Mouse (Mus musculus) midbrain, embryonic 15.5 days (tissue): ENCODE results near the gene Piezo1. TPM values are rescaled to one million over a fixed set of nuclear protein-coding genes. Genes with fewer than 3 reads are reported as not detected.

ENCODE experiments used
- ATAC-seq: fragments of 200-750 bp; cut with Nextera tagmentation; replicated peaks from 2 replicates; pipeline ENCODE4 v1.8.0; 2017; ENCODE audit warnings: moderate TSS enrichment
- H3K27ac ChIP-seq: fragments of 300-500 bp; sonication (generic); 2 replicates; pipeline ENCODE4 v1.5.1; 2015; ENCODE audit warnings: mild to moderate bottlenecking, inconsistent platforms
- H3K27me3 ChIP-seq: fragments of 300-500 bp; sonication (generic); replicated peaks from 2 replicates; pipeline ENCODE4 v1.6.1; 2015; ENCODE audit warnings: inconsistent platforms
- H3K36me3 ChIP-seq: fragments of 300-500 bp; sonication (generic); replicated peaks from 2 replicates; pipeline ENCODE4 v1.6.1; 2015; ENCODE audit warnings: inconsistent platforms
- H3K4me1 ChIP-seq: fragments of 300-500 bp; sonication (generic); 2 replicates; pipeline ENCODE4 v1.6.1; 2015; ENCODE audit warnings: inconsistent platforms
- H3K4me2 ChIP-seq: fragments of 300-500 bp; sonication (generic); 2 replicates; pipeline ENCODE4 v1.6.1; 2015; ENCODE audit warnings: inconsistent platforms, mild to moderate bottlenecking, moderate library complexity
- H3K4me3 ChIP-seq: fragments of 300-500 bp; sonication (generic); 2 replicates; pipeline ENCODE4 v1.5.1; 2015; ENCODE audit warnings: mild to moderate bottlenecking, inconsistent platforms
- H3K9ac ChIP-seq: fragments of 300-500 bp; sonication (generic); 2 replicates; pipeline ENCODE4 v1.6.1; 2015; ENCODE audit warnings: mild to moderate bottlenecking, inconsistent platforms
- H3K9me3 ChIP-seq: fragments of 300-500 bp; sonication (generic); 2 replicates; pipeline ENCODE4 v1.6.1; 2016; ENCODE audit warnings: inconsistent platforms
- WGBS: fragments of 180-500 bp; shearing (Covaris S2); methylation state at CpG from one replicate; pipeline ENCODE4 v1.1.7; 2015; ENCODE audit warnings: mixed read lengths; 5-methylcytosine and 5-hydroxymethylcytosine counted together
- polyA plus RNA-seq: library from polyadenylated mRNA; unstranded; fragments of >200 nt; fragmentation: Nextera tagmentation; extraction: Ambion mirVana; gene quantifications from 2 replicates; pipeline ENCODE4 v1.2.1, GENCODE M21; 2015

Gene Piezo1
- polyA plus RNA-seq, 1 experiment from 2014 or later = 2.7 TPM

DNA sequence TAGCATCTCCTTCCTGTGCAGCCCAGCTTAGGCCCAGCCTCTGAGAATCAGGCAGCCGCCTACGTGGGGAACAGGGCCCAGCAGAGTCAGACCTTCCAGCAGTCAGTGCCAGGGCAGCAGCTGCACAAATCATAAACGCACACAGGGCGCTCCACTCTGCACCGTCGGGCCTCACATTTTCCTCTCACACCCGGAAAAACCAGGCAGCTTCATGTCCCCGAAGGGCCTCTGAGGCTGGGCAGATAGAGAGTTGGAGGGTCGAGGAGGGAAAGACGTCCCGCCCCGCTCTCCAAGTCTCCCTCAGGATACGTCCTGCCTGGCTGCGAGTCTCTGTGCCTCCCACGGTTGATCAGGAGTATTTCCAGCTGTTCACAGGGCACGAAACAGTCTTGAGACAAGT, 39.6 kb downstream of the Piezo1 start:
- H3K4me1 ChIP-seq = no peaks in the 10 kb centered on the region

DNA sequence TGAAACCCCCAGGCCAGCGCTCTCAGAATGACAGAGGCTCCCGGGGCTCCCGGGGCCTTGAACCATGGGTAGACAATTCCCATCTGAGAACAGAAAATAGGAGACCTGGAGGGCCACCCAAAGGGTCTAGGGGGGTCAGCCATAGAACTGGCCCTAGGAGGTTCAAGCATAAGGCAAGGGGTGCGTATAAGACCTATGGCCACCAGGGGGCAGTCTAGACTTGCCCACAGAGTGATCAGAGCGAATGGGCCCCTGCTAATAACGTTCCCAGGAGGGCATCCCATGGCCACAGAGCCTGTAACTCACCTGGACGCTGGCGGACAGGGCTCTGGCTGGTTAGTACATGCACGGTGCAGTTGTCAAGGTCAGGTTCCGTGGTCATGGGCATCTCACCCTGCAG, 50.3 kb downstream of the Piezo1 start:
- Histone ChIP-seq H3K4me2 (no peak overlapping the region), H3K4me1 (no peaks in the 10 kb centered on the region), H3K27ac (no peak overlapping the region), H3K9ac (no peak overlapping the region), H3K4me3 (no peak overlapping the region), H3K36me3 (no peaks in the 10 kb centered on the region), H3K9me3 (no peaks in the 10 kb centered on the region), H3K27me3 (no peaks in the 10 kb centered on the region)
- WGBS = 36% methylated on average over 10 of the region's 10 CpGs
- ATAC-seq = 0 out of 2 replicates have a peak, but pooled peaks have one; percentile 37

More for the DNA sequence above, 39.6 kb downstream of the Piezo1 start:
- no peak overlapping the region for H3K4me3 ChIP-seq
- no peak for ATAC-seq
- 81% methylated on average over 16 of the region's 16 CpGs for WGBS
- H3K36me3 ChIP-seq = no peaks in the 10 kb centered on the region
- H3K27me3 ChIP-seq = no peaks in the 10 kb centered on the region
- H3K4me2 ChIP-seq = no peak overlapping the region
- no peaks in the 10 kb centered on the region for H3K9me3 ChIP-seq
- H3K27ac ChIP-seq = no peak overlapping the region
- no peak overlapping the region for H3K9ac ChIP-seq

DNA sequence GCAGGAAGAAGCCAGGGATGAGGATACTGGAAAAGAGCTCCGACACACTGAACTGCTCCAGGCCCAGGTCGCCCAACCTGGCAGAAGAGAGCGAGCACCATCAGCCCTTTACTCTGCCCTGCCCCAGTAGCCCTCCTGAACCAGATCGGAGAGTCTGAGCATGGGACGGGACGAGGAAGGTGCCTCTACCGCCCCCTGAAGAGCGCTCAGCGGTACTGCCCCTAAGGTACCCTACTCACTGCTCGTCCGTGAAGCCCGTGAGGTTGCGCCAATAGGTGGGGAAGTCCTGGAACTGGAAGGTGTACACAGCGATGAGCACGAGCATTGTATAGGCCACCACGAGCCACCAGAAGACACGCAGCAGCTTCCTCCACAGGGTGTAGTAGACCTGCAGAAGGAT, 53.2 kb downstream of the Piezo1 start:
- no peak for ATAC-seq
- WGBS = 65% methylated on average over 17 of the region's 17 CpGs
- H3K4me3 ChIP-seq = no peak overlapping the region
- no peak overlapping the region for H3K27ac ChIP-seq
- H3K9me3 ChIP-seq = no peaks in the 10 kb centered on the region
- no peaks in the 10 kb centered on the region for H3K27me3 ChIP-seq
- no peaks in the 10 kb centered on the region for H3K4me1 ChIP-seq
- no peak overlapping the region for H3K9ac ChIP-seq
- H3K36me3 ChIP-seq = no peaks in the 10 kb centered on the region
- H3K4me2 ChIP-seq = no peak overlapping the region

DNA sequence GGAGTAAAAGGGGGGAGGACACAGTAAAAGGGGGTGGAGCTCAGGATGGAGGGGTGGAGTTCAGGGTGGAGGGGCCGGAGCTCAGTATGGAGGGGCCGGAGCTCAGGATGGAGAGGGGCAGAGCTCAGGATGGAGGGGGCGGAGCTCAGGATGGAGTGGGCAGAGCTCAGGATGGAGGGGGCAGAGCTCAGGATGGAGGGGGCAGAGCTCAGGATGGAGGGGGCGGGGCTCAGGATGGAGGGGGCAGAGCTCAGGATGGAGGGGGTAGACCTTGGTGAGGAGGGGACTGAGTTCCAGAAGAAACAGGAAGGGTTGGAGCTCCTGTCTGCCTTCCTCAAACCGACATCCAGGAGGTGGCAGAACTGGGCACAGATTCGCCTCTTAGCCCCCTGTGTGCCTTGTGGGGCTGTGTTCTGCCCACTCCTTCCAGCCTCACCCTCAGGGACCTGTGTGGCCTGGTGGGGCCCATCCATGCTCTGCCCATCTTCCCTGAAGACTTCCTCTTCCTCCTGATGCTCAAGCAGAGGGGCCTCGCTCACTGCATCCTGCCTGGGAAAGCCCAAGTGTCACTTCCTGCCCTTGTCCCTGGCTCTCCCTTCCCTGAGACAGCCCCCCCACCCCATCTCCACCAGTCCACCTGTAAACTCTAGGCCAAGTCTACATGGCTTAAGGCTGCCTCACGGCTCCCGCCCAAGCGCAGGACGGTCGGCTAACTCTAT, 54.0 kb downstream of the Piezo1 start:
- Histone ChIP-seq H3K9me3 (no peaks in the 10 kb centered on the region), H3K4me1 (no peaks in the 10 kb centered on the region), H3K36me3 (no peaks in the 10 kb centered on the region), H3K4me3 (no peak overlapping the region), H3K27me3 (no peaks in the 10 kb centered on the region), H3K9ac (no peak overlapping the region), H3K27ac (no peak overlapping the region), H3K4me2 (no peak overlapping the region)
- no peak for ATAC-seq
- WGBS = 85% methylated on average over 12 of the region's 12 CpGs

DNA sequence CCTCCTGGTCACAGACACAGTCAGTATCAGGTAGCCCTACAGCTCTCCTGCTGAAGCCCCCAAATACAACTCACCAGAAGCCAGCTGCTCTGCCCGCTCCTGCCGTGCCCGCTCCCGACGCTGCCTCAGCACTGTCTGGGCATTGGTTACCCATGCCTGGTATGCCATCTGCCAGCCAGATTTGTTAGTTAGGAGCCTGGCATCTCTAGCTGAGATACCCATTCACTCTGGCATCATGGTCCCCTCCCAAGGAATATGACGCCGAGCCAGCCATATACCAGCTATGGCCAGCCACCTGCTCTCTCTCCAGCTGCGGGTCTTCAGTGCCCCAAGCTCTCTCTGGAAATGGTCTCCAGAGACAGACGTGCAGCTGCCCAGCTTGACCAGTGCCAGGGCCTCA, 62.7 kb downstream of the Piezo1 start:
- H3K27me3 ChIP-seq = no peaks in the 10 kb centered on the region
- H3K4me2 ChIP-seq = no peak overlapping the region
- H3K4me1 ChIP-seq = no peaks in the 10 kb centered on the region
- no peaks in the 10 kb centered on the region for H3K9me3 ChIP-seq
- H3K27ac ChIP-seq = no peak overlapping the region
- WGBS = 94% methylated on average over 9 of the region's 9 CpGs
- H3K4me3 ChIP-seq = no peak overlapping the region
- no peak for ATAC-seq
- peaks cover 13% of the 10 kb centered on the region for H3K36me3 ChIP-seq
- no peak overlapping the region for H3K9ac ChIP-seq

DNA sequence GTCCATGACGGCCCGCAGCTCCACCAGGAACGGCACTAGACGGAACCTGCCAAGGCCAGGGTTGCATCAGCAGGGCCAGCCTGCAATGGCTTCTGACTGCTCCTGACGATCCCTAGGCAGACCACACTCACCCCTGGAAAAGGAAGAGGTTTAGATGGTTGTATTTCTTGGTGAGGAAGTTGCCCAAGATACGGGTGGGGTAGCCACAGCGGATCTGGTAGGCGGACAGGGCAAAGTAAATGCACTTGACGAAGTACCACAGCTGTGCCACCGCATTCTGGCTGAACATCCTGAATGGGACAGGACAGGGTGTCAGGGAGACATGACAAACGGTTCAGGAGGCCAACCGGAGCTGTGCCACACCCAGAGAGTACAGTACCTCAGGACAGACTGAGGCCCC, 66.3 kb downstream of the Piezo1 start:
- H3K36me3 ChIP-seq = peaks cover 40% of the 10 kb centered on the region
- no peaks in the 10 kb centered on the region for H3K4me1 ChIP-seq
- H3K4me3 ChIP-seq = no peak overlapping the region
- no peak for ATAC-seq
- no peaks in the 10 kb centered on the region for H3K9me3 ChIP-seq
- H3K27ac ChIP-seq = no peak overlapping the region
- H3K9ac ChIP-seq = no peak overlapping the region
- H3K4me2 ChIP-seq = no peak overlapping the region
- WGBS = 92% methylated on average over 12 of the region's 12 CpGs
- H3K27me3 ChIP-seq = no peaks in the 10 kb centered on the region

DNA sequence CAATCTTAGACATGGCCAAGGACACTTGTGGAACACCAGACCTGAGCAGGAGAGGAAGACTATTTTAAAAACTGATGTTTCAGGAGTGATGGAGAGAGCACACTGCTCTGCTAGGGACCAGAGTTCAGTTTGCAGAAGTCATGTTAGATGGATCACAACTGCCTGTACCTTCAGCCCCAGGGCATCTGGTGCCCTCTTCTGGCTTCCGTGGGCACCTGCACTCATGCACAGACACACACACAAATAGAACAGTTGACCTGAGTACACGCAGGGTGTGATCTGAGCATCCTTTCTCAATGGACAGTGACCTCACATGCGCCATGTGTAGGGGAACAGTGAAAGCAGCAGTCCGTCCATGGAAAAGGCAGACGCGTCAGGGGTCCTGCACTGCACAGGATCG, 67.3 kb downstream of the Piezo1 start:
- Histone ChIP-seq H3K9me3 (no peaks in the 10 kb centered on the region), H3K9ac (no peak overlapping the region), H3K4me3 (no peak overlapping the region), H3K27me3 (no peaks in the 10 kb centered on the region), H3K4me1 (no peaks in the 10 kb centered on the region), H3K27ac (no peak overlapping the region), H3K4me2 (no peak overlapping the region), H3K36me3 (peaks cover 48% of the 10 kb centered on the region)
- WGBS = 96% methylated on average over 7 of the region's 7 CpGs
- ATAC-seq = no peak

DNA sequence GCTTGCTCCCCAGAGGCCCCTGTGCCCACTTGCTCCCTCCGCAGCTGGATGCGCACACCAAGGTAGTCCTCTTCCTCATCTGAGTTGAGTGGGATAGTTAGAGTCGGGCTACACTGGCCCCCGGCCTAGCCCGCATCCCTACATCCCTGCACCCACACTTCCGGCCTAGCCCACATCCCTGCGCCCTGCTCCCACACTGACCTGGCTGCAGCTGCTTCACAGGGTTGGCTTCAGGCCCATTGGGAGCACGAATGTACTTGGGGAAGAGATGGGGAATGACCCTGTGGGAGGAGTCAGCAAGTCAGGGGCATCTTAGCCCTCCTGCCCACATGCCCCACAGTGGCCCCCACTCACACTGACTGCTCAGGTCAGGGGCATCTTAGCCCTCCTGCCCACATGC, 68.7 kb downstream of the Piezo1 start:
- H3K36me3 ChIP-seq = peaks cover 52% of the 10 kb centered on the region
- no peaks in the 10 kb centered on the region for H3K9me3 ChIP-seq
- H3K4me1 ChIP-seq = peaks cover 3% of the 10 kb centered on the region; the same call in 1 of the 2 replicates
- ATAC-seq = no peak
- no peak overlapping the region for H3K9ac ChIP-seq
- no peak overlapping the region for H3K27ac ChIP-seq
- H3K4me2 ChIP-seq = no peak overlapping the region
- no peak overlapping the region for H3K4me3 ChIP-seq
- 95% methylated on average over 8 of the region's 8 CpGs for WGBS
- H3K27me3 ChIP-seq = no peaks in the 10 kb centered on the region

DNA sequence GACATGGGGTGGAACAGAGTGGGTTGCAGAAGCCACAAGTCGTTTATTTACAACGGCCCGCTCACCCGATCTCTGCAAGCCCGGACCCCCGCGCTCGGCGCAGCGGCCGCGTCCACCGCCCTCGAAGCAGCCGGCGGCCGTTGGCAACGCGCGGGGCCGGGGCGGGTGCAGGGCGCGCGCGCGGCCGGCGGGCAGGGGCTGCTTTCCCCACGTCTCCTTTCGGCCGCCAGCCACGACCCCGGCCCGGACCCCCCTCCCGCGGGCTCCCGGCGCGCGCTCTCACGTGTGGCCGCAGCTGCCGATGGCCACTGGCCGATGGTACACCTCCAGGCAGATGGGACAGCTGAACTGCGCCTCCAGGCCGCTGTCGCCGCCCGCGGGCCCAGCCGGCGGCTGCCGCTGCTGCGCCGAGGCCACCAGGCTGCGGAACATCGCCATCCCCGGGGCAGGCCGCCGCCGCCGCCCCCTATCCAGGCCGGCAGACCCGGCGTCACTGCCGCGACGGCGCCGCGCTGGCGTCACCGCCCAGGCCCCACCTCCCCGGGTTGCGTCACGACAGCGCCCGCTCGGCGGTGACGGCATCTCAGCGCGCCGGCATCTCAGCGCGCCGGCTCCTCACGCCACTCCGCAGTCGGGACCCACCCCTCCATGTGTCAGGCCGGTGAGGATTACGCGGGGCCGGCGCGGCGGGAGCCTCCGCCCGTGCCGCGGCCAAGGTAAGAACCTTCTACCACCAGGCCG, 75.4 kb downstream of the Piezo1 start, which contains the start of the genes Rnf166 and Ctu2:
Gene Rnf166, minus strand, starts transcription at position 485 of the 741 bp plus-strand sequence.
Gene Ctu2, plus strand, starts transcription at position 564 of the 741 bp plus-strand sequence.
- WGBS = under 1% methylated on average over 98 of the region's 103 CpGs

DNA sequence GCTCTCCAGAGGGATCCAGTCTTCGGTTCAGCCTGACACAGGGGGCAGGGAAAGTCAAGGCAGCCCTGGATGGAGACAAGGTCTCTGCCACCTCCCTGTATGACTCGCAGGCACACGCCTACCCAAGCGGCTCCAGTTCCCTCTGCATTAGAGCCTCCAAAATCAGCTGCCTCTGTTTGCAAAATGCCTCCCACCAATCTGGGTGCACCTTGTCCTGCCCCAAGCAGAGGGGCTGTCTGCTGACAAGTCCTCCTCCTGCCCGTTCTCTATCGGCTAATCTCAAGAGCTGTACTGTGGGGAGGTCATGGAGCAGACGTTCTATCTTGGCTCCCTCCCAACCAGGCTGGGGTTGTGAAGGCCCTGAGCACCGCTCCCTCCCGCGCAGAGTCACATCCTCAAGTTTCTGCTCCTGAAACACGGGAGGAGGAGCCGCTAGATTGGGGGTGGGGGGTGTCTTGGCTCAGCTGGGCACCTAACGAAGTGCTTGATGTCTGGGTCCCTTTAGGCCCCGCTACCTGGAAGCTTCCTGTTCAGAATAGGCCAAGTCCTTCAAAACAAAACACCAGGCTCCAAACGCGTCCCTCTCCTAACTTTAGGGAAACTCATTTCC, 76.1 kb downstream of the Piezo1 start:
- H3K9ac ChIP-seq = peak overlapping the region; percentile 79
- peaks cover 18% of the 10 kb centered on the region for H3K36me3 ChIP-seq
- H3K27ac ChIP-seq = no peak overlapping the region
- no peaks in the 10 kb centered on the region for H3K27me3 ChIP-seq
- H3K9me3 ChIP-seq = no peaks in the 10 kb centered on the region
- peak overlapping the region; percentile 93 for H3K4me2 ChIP-seq
- 0 out of 2 replicates have a peak, but pooled peaks have one; percentile 3 for ATAC-seq
- WGBS = 13% methylated on average over 16 of the region's 16 CpGs
- peaks cover 30% of the 10 kb centered on the region for H3K4me1 ChIP-seq
- peak overlapping the region; percentile 97 for H3K4me3 ChIP-seq

More for the DNA sequence above, 75.4 kb downstream of the Piezo1 start, which contains the start of the genes Rnf166 and Ctu2:
- Histone ChIP-seq H3K4me1 (peaks cover 30% of the 10 kb centered on the region), H3K27ac (peak within 1 kb of the TSS; percentile 81), H3K9ac (peak within 1 kb of the TSS; percentile 79), H3K4me3 (peak within 1 kb of the TSS; percentile 97), H3K36me3 (peaks cover 19% of the 10 kb centered on the region), H3K27me3 (no peaks in the 10 kb centered on the region), H3K4me2 (peak within 1 kb of the TSS; percentile 93), H3K9me3 (no peaks in the 10 kb centered on the region)
- peak; percentile 95 for ATAC-seq

DNA sequence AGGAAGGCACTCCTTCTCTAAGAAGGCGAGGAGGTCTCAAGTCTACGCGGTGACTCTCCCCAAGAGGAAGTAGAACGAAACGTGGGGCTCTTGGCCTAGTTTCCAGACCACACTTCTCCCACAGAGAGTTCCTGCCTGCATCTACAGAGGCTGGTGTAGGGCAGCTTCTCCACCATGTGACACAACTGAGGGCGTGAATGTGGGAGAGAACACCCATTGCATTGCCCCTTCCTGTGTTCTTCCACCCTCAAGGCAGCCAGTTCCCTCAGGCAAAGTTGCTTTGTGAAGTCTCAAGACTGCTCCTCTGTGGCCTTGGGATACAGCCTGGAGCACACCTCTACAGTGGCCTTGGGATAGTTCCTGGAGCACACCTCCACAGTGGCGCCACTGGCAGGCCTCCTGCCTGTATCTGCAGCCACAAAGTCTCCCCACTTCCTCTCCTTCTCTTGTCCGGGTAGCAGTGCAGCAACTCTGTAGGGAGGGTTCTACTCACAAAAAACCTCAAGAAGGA, 77.2 kb downstream of the Piezo1 start:
- Histone ChIP-seq H3K9me3 (no peaks in the 10 kb centered on the region), H3K27ac (no peak overlapping the region), H3K4me1 (peaks cover 30% of the 10 kb centered on the region), H3K4me2 (no peak overlapping the region), H3K36me3 (peaks cover 10% of the 10 kb centered on the region; the same call in 1 of the 2 replicates), H3K27me3 (no peaks in the 10 kb centered on the region), H3K4me3 (no peak overlapping the region), H3K9ac (no peak overlapping the region)
- WGBS = 90% methylated on average over 8 of the region's 8 CpGs
- no peak for ATAC-seq

DNA sequence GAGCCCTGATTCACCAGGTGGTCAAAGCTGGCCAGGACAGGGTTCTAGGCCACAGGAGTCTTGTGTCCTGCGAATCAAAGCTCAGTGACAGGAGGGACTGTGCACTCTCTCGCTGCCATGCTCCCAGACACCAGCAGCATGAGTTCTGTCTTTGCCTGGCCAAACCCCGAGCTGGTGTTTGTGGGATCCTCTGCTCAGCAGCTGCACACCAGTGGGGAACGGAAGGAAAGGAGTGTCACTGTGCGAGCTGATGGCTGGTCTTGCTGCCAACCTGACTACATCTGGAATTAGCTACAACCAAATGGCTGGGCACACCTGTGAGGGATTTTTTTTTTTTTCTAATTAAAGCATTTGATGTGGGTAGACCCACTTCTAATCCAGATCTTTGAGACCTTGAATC, 80.4 kb downstream of the Piezo1 start:
- WGBS = 82% methylated on average over 5 of the region's 5 CpGs
- Histone ChIP-seq H3K4me2 (no peak overlapping the region), H3K27ac (no peak overlapping the region), H3K9me3 (no peaks in the 10 kb centered on the region), H3K36me3 (peaks cover 19% of the 10 kb centered on the region; the same call in 1 of the 2 replicates), H3K4me1 (peaks cover 16% of the 10 kb centered on the region), H3K27me3 (no peaks in the 10 kb centered on the region), H3K4me3 (no peak overlapping the region), H3K9ac (no peak overlapping the region)
- no peak for ATAC-seq
